Mouse (Mus musculus): Measurements from ENCODE around the gene Alkbh6. TPM values are rescaled to one million over a fixed set of nuclear protein-coding genes. Genes with fewer than 3 reads are reported as not detected.

Gene Alkbh6
- 13.6 and 13.9 TPM in 2 replicates for polyA plus RNA-seq (2012; rRNA removed)

GRCm38 (mm10) chr7:30308076-30309005 is at the start of gene Alkbh6:
Alkbh6 (plus strand) TSS chr7:30308717.

GRCm38 (mm10) chr7:30279951-30280669 is 28.4 kb upstream of the Alkbh6 start, which contains the start of the genes Thap8 and Wdr62:
Thap8 (plus strand) TSS chr7:30280094.
Wdr62 (minus strand) TSS chr7:30280419.

DNA sequence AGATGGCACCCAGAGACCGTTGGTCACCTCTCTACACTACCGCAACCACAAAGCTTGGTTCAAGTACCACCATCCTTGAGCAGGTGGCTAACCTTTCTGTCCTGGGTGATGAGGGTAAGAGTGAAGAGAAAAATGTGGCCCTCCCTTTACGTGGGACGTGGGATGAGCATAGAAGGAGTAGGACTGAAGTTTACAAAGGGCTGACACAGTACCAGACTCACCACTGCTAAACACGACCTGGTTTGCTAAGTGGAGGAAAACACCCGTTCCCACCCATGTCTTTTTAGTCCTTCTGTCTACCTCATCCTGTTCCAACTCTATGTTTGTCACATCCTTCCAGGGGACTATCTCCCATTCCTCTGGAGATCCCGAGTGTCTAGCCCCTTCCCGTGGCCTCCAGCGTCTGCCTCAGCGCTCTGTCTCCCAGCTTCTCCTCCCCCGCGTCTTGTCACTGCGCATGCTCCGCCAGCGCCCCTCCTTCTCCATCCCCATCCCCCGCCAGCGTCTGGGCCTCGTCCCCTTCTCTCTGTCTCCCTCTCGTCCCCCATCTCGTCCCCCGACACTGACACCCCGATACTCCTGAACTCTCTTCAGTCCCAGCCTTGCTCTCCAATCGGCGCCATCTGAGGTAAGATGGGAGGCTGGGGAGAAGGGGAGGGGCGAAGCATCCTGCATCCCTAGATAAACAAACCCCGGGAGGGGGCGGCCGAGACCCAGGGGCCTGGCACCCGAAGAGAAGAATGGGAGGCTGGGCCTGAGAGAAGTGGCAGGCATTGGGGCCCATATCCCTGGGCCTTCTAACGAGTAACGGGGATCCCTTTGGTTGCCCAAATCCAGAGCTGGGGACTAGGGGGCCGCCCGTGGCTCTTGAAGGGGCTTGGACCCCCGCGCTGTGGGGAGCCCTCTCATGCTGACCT is 17.0 kb upstream of the Alkbh6 start, which contains the start of gene Clip3:
TSS of gene Clip3 (plus strand) at position 514 of the 917 bp plus-strand sequence.

GRCm38 (mm10) chr7:30314721-30315155 is 6.2 kb downstream of the Alkbh6 start, which contains the start of gene Syne4:
Syne4 (plus strand) TSS chr7:30314807.

GRCm38 (mm10) chr7:30321539-30322284 is 13.2 kb downstream of the Alkbh6 start, which contains the start of gene E130208F15Rik:
E130208F15Rik (plus strand) TSS chr7:30321740.

DNA sequence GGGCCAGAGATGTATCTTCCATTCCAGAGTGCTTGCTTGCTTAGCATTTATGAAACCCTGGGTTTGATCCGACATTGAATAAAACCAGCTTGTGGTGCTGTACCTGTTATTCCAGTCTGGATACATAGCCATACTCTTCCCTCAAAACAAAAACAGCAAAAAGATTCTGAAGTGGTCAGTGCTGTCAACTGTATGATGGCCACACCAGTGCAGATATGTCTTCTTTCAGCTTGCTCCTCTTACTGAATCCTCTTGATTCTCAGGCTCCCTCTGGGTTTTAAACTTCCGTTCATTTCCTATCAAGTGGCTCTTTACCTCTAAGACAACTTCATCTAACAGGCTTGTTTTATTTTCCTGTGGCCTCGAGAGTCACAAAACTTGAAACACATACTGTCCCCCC is 15.3 kb downstream of the Alkbh6 start, which contains the start of gene Sdhaf1:
TSS of gene Sdhaf1 (minus strand) at position 101 of the 400 bp plus-strand sequence.

GRCm38 (mm10) chr7:30362652-30363343 is 54.3 kb downstream of the Alkbh6 start, which contains the start of gene Lrfn3:
Lrfn3 (minus strand) TSS chr7:30362772.

Other genes with a start within 250 kb of the Alkbh6 start
- gene Zfp82, start 235.8 kb upstream of the Alkbh6 start, polyA plus RNA-seq (2012; rRNA removed) = 0.60 and 0.68 TPM in 2 replicates
- gene Gm26920, start 218.3 kb upstream of the Alkbh6 start, polyA plus RNA-seq (2012; rRNA removed) = 0.02 TPM in 2 replicates
- gene Zfp566, start 218.2 kb upstream of the Alkbh6 start, polyA plus RNA-seq (2012; rRNA removed) = 1.1 and 1.2 TPM in 2 replicates
- gene Zfp260, start 213.9 kb upstream of the Alkbh6 start, polyA plus RNA-seq (2012; rRNA removed) = 5.0 and 5.6 TPM in 2 replicates
- 0.57 and 0.73 TPM in 2 replicates for gene Zfp382, start 186.8 kb upstream of the Alkbh6 start, polyA plus RNA-seq (2012; rRNA removed)
- 22.7 and 23.5 TPM in 2 replicates for gene Zfp146, start 139.0 kb upstream of the Alkbh6 start, polyA plus RNA-seq (2012; rRNA removed)
- 2.8 and 3.4 TPM in 2 replicates for gene Cox7a1, start 124.6 kb upstream of the Alkbh6 start, polyA plus RNA-seq (2012; rRNA removed)
- 109 and 119 TPM in 2 replicates for gene Capns1, start 109.9 kb upstream of the Alkbh6 start, polyA plus RNA-seq (2012; rRNA removed)
- 64.7 and 70.6 TPM in 2 replicates for gene Polr2i, start 76.8 kb upstream of the Alkbh6 start, polyA plus RNA-seq (2012; rRNA removed)
- 24.6 and 27.0 TPM in 2 replicates for gene Tbcb, start 76.4 kb upstream of the Alkbh6 start, polyA plus RNA-seq (2012; rRNA removed)
- gene Ovol3, start 73.0 kb upstream of the Alkbh6 start, polyA plus RNA-seq (2012; rRNA removed) = 0.07 TPM in 1 of 2 replicates, not detected in the other
- gene Thap8, start 28.6 kb upstream of the Alkbh6 start, polyA plus RNA-seq (2012; rRNA removed) = not detected in 2 replicates
- 12.3 and 12.9 TPM in 2 replicates for gene Wdr62, start 28.3 kb upstream of the Alkbh6 start, polyA plus RNA-seq (2012; rRNA removed)
- 0.85 and 0.99 TPM in 2 replicates for gene Clip3, start 17.0 kb upstream of the Alkbh6 start, polyA plus RNA-seq (2012; rRNA removed)
- 9.4 and 10.6 TPM in 2 replicates for gene Syne4, start 6.1 kb downstream of the Alkbh6 start, polyA plus RNA-seq (2012; rRNA removed)
- 0.12 and 0.16 TPM in 2 replicates for gene E130208F15Rik, start 13.0 kb downstream of the Alkbh6 start, polyA plus RNA-seq (2012; rRNA removed)
- gene Sdhaf1, start 15.2 kb downstream of the Alkbh6 start, polyA plus RNA-seq (2012; rRNA removed) = 4.5 and 5.2 TPM in 2 replicates
- gene Lrfn3, start 54.1 kb downstream of the Alkbh6 start, polyA plus RNA-seq (2012; rRNA removed) = 1.1 and 1.2 TPM in 2 replicates
- gene Tyrobp, start 105.0 kb downstream of the Alkbh6 start, polyA plus RNA-seq (2012; rRNA removed) = 65.2 and 83.0 TPM in 2 replicates
- gene Hcst, start 111.1 kb downstream of the Alkbh6 start, polyA plus RNA-seq (2012; rRNA removed) = 2.0 and 2.7 TPM in 2 replicates
- 0.76 and 1.2 TPM in 2 replicates for gene Nfkbid, start 113.0 kb downstream of the Alkbh6 start, polyA plus RNA-seq (2012; rRNA removed)
- 2.6 and 3.0 TPM in 2 replicates for gene Aplp1, start 136.8 kb downstream of the Alkbh6 start, polyA plus RNA-seq (2012; rRNA removed)
- 0.06 and 0.09 TPM in 2 replicates for gene Kirrel2, start 149.0 kb downstream of the Alkbh6 start, polyA plus RNA-seq (2012; rRNA removed)
- 0.06 and 0.07 TPM in 2 replicates for gene Nphs1, start 149.6 kb downstream of the Alkbh6 start, polyA plus RNA-seq (2012; rRNA removed)
- gene Prodh2, start 184.9 kb downstream of the Alkbh6 start, polyA plus RNA-seq (2012; rRNA removed) = 40.2 and 47.9 TPM in 2 replicates
- 5.9 and 7.3 TPM in 2 replicates for gene Arhgap33, start 226.3 kb downstream of the Alkbh6 start, polyA plus RNA-seq (2012; rRNA removed)
- gene Hspb6, start 243.5 kb downstream of the Alkbh6 start, polyA plus RNA-seq (2012; rRNA removed) = 3.4 and 3.7 TPM in 2 replicates
- gene Proser3, start 243.6 kb downstream of the Alkbh6 start, polyA plus RNA-seq (2012; rRNA removed) = 5.0 and 6.7 TPM in 2 replicates